Mouse (Mus musculus): ENCODE results near the gene Dexi.

DNA sequence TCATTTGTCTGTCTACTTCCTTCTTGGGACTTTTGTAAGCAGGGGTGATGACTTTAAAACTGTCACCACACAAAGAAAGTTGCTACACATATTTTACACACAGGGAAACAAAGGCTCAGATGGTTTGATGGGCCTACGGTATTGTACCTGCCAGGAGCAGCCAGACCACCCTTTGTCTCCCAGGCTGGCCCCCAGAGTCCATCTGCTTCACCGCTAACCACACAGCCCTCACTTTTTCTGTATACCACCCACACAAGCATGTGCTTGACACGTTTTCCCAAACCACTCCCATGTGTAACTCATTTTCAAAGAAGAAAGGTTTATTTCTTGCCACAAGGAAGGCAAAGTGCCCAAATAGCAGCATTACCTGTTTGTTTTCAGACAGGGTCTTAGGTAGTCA lies 55.9 kb downstream of the Dexi start:
- TF ChIP-seq CTCF (IDR thresholded peaks at IDR 0.05; ENCODE audit: borderline replicate concordance, insufficient read depth, low read depth, low read length) (no peak), POLR2A (IDR thresholded peaks at IDR 0.05; ENCODE audit: borderline replicate concordance, insufficient read depth, low read length) (no peak)

Measured in cerebellum, adult 2 months (tissue).